ENCODE assay signal across 16 mouse cellular contexts in the genomic region with DNA sequence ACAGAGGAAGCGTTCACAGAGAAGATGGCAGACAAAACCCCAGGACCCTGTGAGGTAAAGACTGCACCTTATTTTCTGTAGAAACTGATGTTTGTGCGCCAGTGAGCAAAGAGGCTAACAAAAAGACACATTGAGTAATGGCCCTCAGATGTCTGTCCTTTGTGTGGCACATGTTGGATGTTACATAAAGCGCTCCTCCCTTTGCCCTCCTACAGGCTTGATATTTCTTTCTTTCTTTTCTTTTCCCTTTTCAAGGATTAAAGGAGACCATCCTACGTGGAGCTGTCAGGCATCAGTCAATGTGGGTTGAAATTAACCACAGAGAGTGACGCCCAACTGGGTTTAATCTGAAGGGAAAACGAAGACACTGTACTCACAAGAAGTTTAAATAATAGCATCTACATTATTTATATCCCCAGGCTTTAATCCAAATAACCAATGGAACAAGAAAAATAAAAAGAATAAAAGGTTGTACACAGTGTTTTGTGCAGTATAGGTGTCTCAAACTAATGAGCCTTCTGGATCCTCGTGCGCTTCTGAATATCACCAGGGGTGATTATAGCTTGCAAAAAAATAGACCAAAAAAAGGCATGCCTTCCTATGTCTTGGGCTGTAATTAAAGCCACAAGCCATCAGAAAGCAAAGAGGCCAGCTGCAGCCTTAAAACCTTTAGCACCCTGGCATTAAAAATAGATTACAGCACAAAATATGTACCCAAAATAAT. TPM values are rescaled to one million over a fixed set of nuclear protein-coding genes. Genes with fewer than 3 reads are reported as not detected.
DNase-seq lines count a peak whose midpoint lies in the region; ATAC-seq lines count a peak whose summit lies in the region.
"Had no signal": no experiment of that assay in that cellular context is flagged by ENCODE, and none has a peak within 500 bp of the region (broad histone marks: within the 10 kb centered on the region; RNA-seq: fewer than 3 reads in every experiment).

No protein-coding gene starts in this region.

- H3K9me3 ChIP-seq in forebrain, embryonic 12.5 days = no peaks in the 10 kb centered on the region
- no peaks in the 10 kb centered on the region for H3K9me3 ChIP-seq in hindbrain, embryonic 13.5 days
- H3K9me3 ChIP-seq in midbrain, embryonic 14.5 days (ENCODE audit: control insufficient read depth, low read length) = no peaks in the 10 kb centered on the region
- H3K9me3 ChIP-seq: embryonic facial prominence, embryonic 13.5 days; liver, embryonic 15.5 days had no signal

- peak; percentile 42 for DNase-seq in left cerebral cortex, adult 11 months (ENCODE audit: low spot score)
- DNase-seq in left cerebral cortex, postnatal 4 days = no peak
- peak; percentile 52 for DNase-seq in midbrain, embryonic 14.5 days
- no peak for DNase-seq in gastrocnemius, adult 18-20 months (ENCODE audit: low spot score)
- DNase-seq in right cerebral cortex, adult 2 months (ENCODE audit: low spot score in 2 of 2) = no peak
- no peak for DNase-seq in spleen, postnatal 36 days (ENCODE audit: low spot score in 2 of 2)
- DNase-seq: adrenal gland, postnatal 10 days; B cell, adult 2 months; cerebellum, postnatal 10 days; gastrocnemius, postnatal 36 days; lung, postnatal 36 days; thymus, adult 18-20 months had no signal

- H3K27ac ChIP-seq in forebrain, embryonic 12.5 days = peak overlapping the region; percentile 22
- H3K27ac ChIP-seq in hindbrain, embryonic 13.5 days = peak overlapping the region; percentile 40
- H3K27ac ChIP-seq in midbrain, embryonic 14.5 days (replicated peaks; ENCODE audit: low read depth, low read length) = peak overlapping the region; percentile 78
- H3K27ac ChIP-seq: embryonic facial prominence, embryonic 13.5 days; liver, embryonic 15.5 days had no signal

- H3K9ac ChIP-seq in forebrain, embryonic 12.5 days = no peak overlapping the region
- H3K9ac ChIP-seq in hindbrain, embryonic 13.5 days = no peak overlapping the region
- H3K9ac ChIP-seq in midbrain, embryonic 14.5 days (replicated peaks; ENCODE audit: low read length) = no peak overlapping the region; the same call in 1 of the 2 replicates
- H3K9ac ChIP-seq: embryonic facial prominence, embryonic 13.5 days; liver, embryonic 15.5 days had no signal

- no peaks in the 10 kb centered on the region for H3K27me3 ChIP-seq in forebrain, embryonic 12.5 days
- H3K27me3 ChIP-seq in hindbrain, embryonic 13.5 days = no peaks in the 10 kb centered on the region
- H3K27me3 ChIP-seq in midbrain, embryonic 14.5 days (ENCODE audit: control insufficient read depth, insufficient read depth, low read length) = no peaks in the 10 kb centered on the region
- H3K27me3 ChIP-seq: embryonic facial prominence, embryonic 13.5 days; liver, embryonic 15.5 days had no signal

- no peaks in the 10 kb centered on the region for H3K36me3 ChIP-seq in forebrain, embryonic 12.5 days (replicated peaks)
- H3K36me3 ChIP-seq in hindbrain, embryonic 13.5 days = no peaks in the 10 kb centered on the region
- H3K36me3 ChIP-seq in midbrain, embryonic 14.5 days (ENCODE audit: control insufficient read depth, insufficient read depth, low read length) = no peaks in the 10 kb centered on the region
- H3K36me3 ChIP-seq: embryonic facial prominence, embryonic 13.5 days; liver, embryonic 15.5 days had no signal

- intact Hi-C loops in left cerebral cortex, postnatal 4 days (cut with DNase I) = no loop called here

- H3K4me3 ChIP-seq in forebrain, embryonic 12.5 days (replicated peaks) = no peak overlapping the region
- no peak overlapping the region for H3K4me3 ChIP-seq in hindbrain, embryonic 13.5 days
- H3K4me3 ChIP-seq in midbrain, embryonic 14.5 days (replicated peaks; ENCODE audit: low read depth, low read length) = no peak overlapping the region
- H3K4me3 ChIP-seq: embryonic facial prominence, embryonic 13.5 days; liver, embryonic 15.5 days had no signal

- H3K4me1 ChIP-seq in forebrain, embryonic 12.5 days = peaks cover 26% of the 10 kb centered on the region
- peaks cover 22% of the 10 kb centered on the region for H3K4me1 ChIP-seq in hindbrain, embryonic 13.5 days (replicated peaks)
- peaks cover 36% of the 10 kb centered on the region for H3K4me1 ChIP-seq in midbrain, embryonic 14.5 days (ENCODE audit: control insufficient read depth, insufficient read depth, low read length)
- H3K4me1 ChIP-seq: liver, embryonic 15.5 days had no signal

- ATAC-seq in forebrain, embryonic 12.5 days (ENCODE audit: low FRiP score) = peak; percentile 62; the same call in 1 of the 2 replicates
- peak; percentile 67; the same call in 1 of the 2 replicates for ATAC-seq in hindbrain, embryonic 13.5 days (ENCODE audit: low FRiP score)
- ATAC-seq in midbrain, embryonic 14.5 days (ENCODE audit: low FRiP score, low TSS enrichment) = peak; percentile 18; the same call in 1 of the 2 replicates

- WGBS in forebrain, embryonic 12.5 days = 25% methylated on average over 8 of the region's 8 CpGs
- 33% methylated on average over 8 of the region's 8 CpGs for WGBS in hindbrain, embryonic 13.5 days
- 13% methylated on average over 8 of the region's 8 CpGs for WGBS in midbrain, embryonic 14.5 days

- no peak overlapping the region for H3K4me2 ChIP-seq in forebrain, embryonic 12.5 days
- 0 out of 2 replicates have a peak overlapping the region, but pooled peaks have one; percentile 13 for H3K4me2 ChIP-seq in hindbrain, embryonic 13.5 days
- H3K4me2 ChIP-seq in midbrain, embryonic 14.5 days (ENCODE audit: low read length) = peak overlapping the region; percentile 22
- H3K4me2 ChIP-seq: embryonic facial prominence, embryonic 13.5 days; liver, embryonic 15.5 days had no signal

RNA-seq across cellular contexts. Expression of gene Celf2, which starts 21.3 kb away (rescaled TPM):
- total RNA-seq in left cerebral cortex, postnatal 4 days (2021) = 100 to 1,000 TPM; 705 to 801 TPM
- 167 and 168 TPM in 2 replicates for polyA plus RNA-seq in forebrain, embryonic 12.5 days (2016; fragmentation: Nextera tagmentation; extraction: Ambion mirVana)
- 144 and 164 TPM in 2 replicates for polyA plus RNA-seq in hindbrain, embryonic 13.5 days (2015; fragmentation: Nextera tagmentation; extraction: Ambion mirVana)
- polyA plus RNA-seq in midbrain, embryonic 14.5 days (2014; fragmentation: Nextera tagmentation; extraction: Ambion mirVana) = 190 and 191 TPM in 2 replicates
- total RNA-seq in gastrocnemius, adult 18-20 months (2021) = 10 to 100 TPM; 69.7 to 79.8 TPM

Comparison
In these comparisons a context has a peak if more than half of its experiments do, and no peak if none do; other contexts are left out.
1. DNase-seq: peak in left cerebral cortex, adult 11 months (single experiment) and midbrain, embryonic 14.5 days (single experiment); none in left cerebral cortex, postnatal 4 days (single experiment), gastrocnemius, adult 18-20 months (single experiment), right cerebral cortex, adult 2 months (0 of 2) and spleen, postnatal 36 days (0 of 2).
2. H3K27ac ChIP-seq: peak in every context shown above with its lines; median percentile 78 in midbrain, embryonic 14.5 days; 40 in hindbrain, embryonic 13.5 days; 22 in forebrain, embryonic 12.5 days.
3. Peak in every context shown above with its lines, with median percentiles within 50 percentile points of each other: ATAC-seq.